Mouse (Mus musculus) gastrocnemius, postnatal 14 days (tissue): Measurements from ENCODE around the gene Mxd3. TPM values are rescaled to one million over a fixed set of nuclear protein-coding genes. Genes with fewer than 3 reads are reported as not detected.

ENCODE experiments used
- DNase-seq: peaks from one replicate; pipeline ENCODE4 v3.0.0; 2021; ENCODE audit warnings: mixed read lengths
- intact Hi-C: fragments of 180-260 bp; cut with DNase I; formaldehyde crosslinking; loops from one replicate; pipeline ENCODE4 v1.15.1; 2025; ENCODE audit warnings: low total_unique reads
- total RNA-seq, 2 experiments: library from RNA; stranded (reverse); gene quantifications; 2 replicates each; pipeline ENCODE4 v1.2.3; 2021

Mxd3 gene
- total RNA-seq, 2 experiments from 2014 or later: 3.0 to 3.4 TPM

GRCm38 (mm10) chr13:55296760-55297159 is 32.9 kb downstream of the Mxd3 start:
- DNase-seq: no peak
- intact Hi-C loops: no loop called here

GRCm38 (mm10) chr13:55288854-55289253 is 40.8 kb downstream of the Mxd3 start:
- DNase-seq: no peak
- intact Hi-C loops: no loop called here

GRCm38 (mm10) chr13:55277646-55278045 is 52.0 kb downstream of the Mxd3 start:
- intact Hi-C loops: no loop called here
- DNase-seq: no peak

DNA sequence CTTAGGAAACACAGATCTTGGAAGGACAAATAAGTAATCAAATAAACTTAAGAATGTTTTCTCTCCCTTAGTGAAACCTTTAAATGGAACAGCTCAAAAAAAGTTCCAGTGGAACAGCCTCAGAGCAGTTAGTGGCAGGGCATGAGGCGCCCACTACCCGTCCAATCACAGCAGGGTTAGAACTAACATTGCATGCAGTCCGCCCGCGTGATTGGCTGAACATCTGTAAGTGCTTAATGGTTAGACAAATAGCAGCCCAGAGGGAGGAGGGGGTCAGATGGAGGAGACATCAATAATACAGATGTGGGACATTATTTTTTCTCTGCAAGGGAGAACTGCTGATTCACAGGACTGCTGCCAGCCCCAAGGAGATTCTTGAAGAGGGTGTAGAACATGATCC is 52.4 kb downstream of the Mxd3 start:
- peak; percentile 3 for DNase-seq
- intact Hi-C loops: no loop called here

Other genes with a start within 250 kb of the Mxd3 start
- gene Uimc1, start 229.5 kb downstream of the Mxd3 start, total RNA-seq: 10 to 100 TPM; 13.9 to 15.3 TPM
- gene Zfp346, start 224.5 kb downstream of the Mxd3 start, total RNA-seq: 10 to 100 TPM; 10.2 to 11.2 TPM
- not detected for gene Gm17617, start 196.3 kb downstream of the Mxd3 start, total RNA-seq
- 1 to 10 TPM; 6.6 to 6.7 TPM for gene Fgfr4, start 177.2 kb downstream of the Mxd3 start, total RNA-seq
- gene Nsd1, start 120.0 kb downstream of the Mxd3 start, total RNA-seq: 10 to 100 TPM; 55.6 to 59.2 TPM
- 10 to 100 TPM; 48.0 to 59.0 TPM for gene Prelid1, start 9.3 kb downstream of the Mxd3 start, total RNA-seq
- gene Rab24, start 7.9 kb downstream of the Mxd3 start, total RNA-seq: 10 to 100 TPM; 31.1 to 31.7 TPM
- 10 to 100 TPM; 32.2 to 34.6 TPM for gene Lman2, start 33.0 kb upstream of the Mxd3 start, total RNA-seq
- under 1 TPM; 0.22 to 0.29 TPM for gene Rgs14, start 39.9 kb upstream of the Mxd3 start, total RNA-seq
- not detected for gene Slc34a1, start 68.4 kb upstream of the Mxd3 start, total RNA-seq
- gene Pfn3, start 85.4 kb upstream of the Mxd3 start, total RNA-seq: not detected
- not detected for gene F12, start 97.0 kb upstream of the Mxd3 start, total RNA-seq
- gene Grk6, start 115.2 kb upstream of the Mxd3 start, total RNA-seq: 10 to 100 TPM; 12.1 to 12.6 TPM
- 1 to 10 TPM; 1.0 to 1.6 TPM for gene Prr7, start 134.4 kb upstream of the Mxd3 start, total RNA-seq
- gene Dbn1, start 158.3 kb upstream of the Mxd3 start, total RNA-seq: 10 to 100 TPM; 31.3 to 37.5 TPM
- 100 to 1,000 TPM; 588 to 612 TPM for gene Pdlim7, start 183.9 kb upstream of the Mxd3 start, total RNA-seq
- 1 to 10 TPM in 1 of 2 experiments, under 1 TPM in 1; 0.82 to 1.6 TPM for gene Dok3, start 199.5 kb upstream of the Mxd3 start, total RNA-seq
- 1 to 10 TPM; 8.8 to 9.5 TPM for gene Ddx41, start 206.8 kb upstream of the Mxd3 start, total RNA-seq
- gene Fam193b, start 241.3 kb upstream of the Mxd3 start, total RNA-seq: 10 to 100 TPM; 12.8 to 15.4 TPM
- 100 to 1,000 TPM; 139 to 149 TPM for gene Tmed9, start 243.9 kb upstream of the Mxd3 start, total RNA-seq